Mouse (Mus musculus) v-Abl transformed pro-B cells (cell line): ENCODE results near the gene Cdc42ep2.

Experiments
- in situ Hi-C, 2 experiments: fragments of 400-800 bp; cut with MboI; formaldehyde crosslinking; loops; one replicate each; pipeline ENCODE4 v1.15.1; 2025; ENCODE audit not compliant: unreplicated experiment in 2 of 2

Gene Cdc42ep2

GRCm38 (mm10) chr19:5881155-5881554 lies 43.5 kb downstream of the Cdc42ep2 start:
- in situ Hi-C loops = loop anchor here in 1 of 2 experiments (10.0 kb wide), 1 partner anchor 356 kb away; no protein-coding TSS in a partner anchor

- in situ Hi-C loops = loop anchor here (5.0 to 10.0 kb wide), 2 partner anchors 87 to 355 kb away; no protein-coding TSS in a partner anchor
These were observed 44.9 kb downstream of the Cdc42ep2 start for GRCm38 (mm10) chr19:5879735-5880134.

- in situ Hi-C loops = loop anchor here (5.0 to 10.0 kb wide), 2 partner anchors 87 to 354 kb away; no protein-coding TSS in a partner anchor
These were observed 45.7 kb downstream of the Cdc42ep2 start for GRCm38 (mm10) chr19:5878916-5879315.

GRCm38 (mm10) chr19:5878362-5878722 lies 46.3 kb downstream of the Cdc42ep2 start:
- in situ Hi-C loops = loop anchor here (5.0 to 10.0 kb wide), 2 partner anchors 86 to 354 kb away; no protein-coding TSS in a partner anchor

GRCm38 (mm10) chr19:5877618-5878361 lies 46.8 kb downstream of the Cdc42ep2 start, which contains the start of gene Slc25a45:
Slc25a45 (plus strand) TSS chr19:5877808.
- in situ Hi-C loops = loop anchor here (5.0 to 10.0 kb wide), 2 partner anchors 85 to 353 kb away; no protein-coding TSS in a partner anchor

- in situ Hi-C loops = loop anchor here (5.0 to 10.0 kb wide), 2 partner anchors 83 to 350 kb away; no protein-coding TSS in a partner anchor
These were observed 49.6 kb downstream of the Cdc42ep2 start, which contains the start of gene Frmd8 for GRCm38 (mm10) chr19:5874969-5875480. Frmd8 (minus strand) TSS chr19:5875274.

- in situ Hi-C loops = loop anchor here in 1 of 2 experiments (10.0 kb wide), 1 partner anchor 350 kb away; no protein-coding TSS in a partner anchor
These were observed 50.1 kb downstream of the Cdc42ep2 start for GRCm38 (mm10) chr19:5874391-5874968.

GRCm38 (mm10) chr19:5872931-5873556 lies 51.6 kb downstream of the Cdc42ep2 start:
- in situ Hi-C loops = loop anchor here in 1 of 2 experiments (10.0 kb wide), 1 partner anchor 348 kb away; no protein-coding TSS in a partner anchor

- in situ Hi-C loops = loop anchor here in 1 of 2 experiments (10.0 kb wide), 1 partner anchor 348 kb away; no protein-coding TSS in a partner anchor
These were observed 52.1 kb downstream of the Cdc42ep2 start for GRCm38 (mm10) chr19:5872528-5872927.

GRCm38 (mm10) chr19:5871683-5872082 lies 52.9 kb downstream of the Cdc42ep2 start:
- in situ Hi-C loops = loop anchor here in 1 of 2 experiments (10.0 kb wide), 1 partner anchor 347 kb away; no protein-coding TSS in a partner anchor

- in situ Hi-C loops = loop anchor here in 1 of 2 experiments (10.0 kb wide), 1 partner anchor 346 kb away; no protein-coding TSS in a partner anchor
These were observed 53.3 kb downstream of the Cdc42ep2 start for GRCm38 (mm10) chr19:5871273-5871672.

- in situ Hi-C loops = no loop called here
These were observed 56.5 kb downstream of the Cdc42ep2 start for GRCm38 (mm10) chr19:5868096-5868495.
